Mouse (Mus musculus) hindbrain, embryonic 12.5 days (tissue): Measurements from ENCODE around the gene Gm45753. TPM values are rescaled to one million over a fixed set of nuclear protein-coding genes. Genes with fewer than 3 reads are reported as not detected.
"Not testable (repeated sequence)": the region's sequence is repeated elsewhere in the genome, so short reads cannot be mapped to it uniquely, and the experiment has no call there.

Experiments used
- ATAC-seq: fragments of 200-750 bp; cut with Nextera tagmentation; 2 replicates; pipeline ENCODE4 v1.8.0; 2017; ENCODE audit warnings: moderate TSS enrichment; ENCODE audit not compliant: low FRiP score
- H3K27ac ChIP-seq: fragments of 300-500 bp; sonication (generic); 2 replicates; pipeline ENCODE4 v1.5.1; 2016; ENCODE audit warnings: mild to moderate bottlenecking
- H3K27me3 ChIP-seq: fragments of 300-500 bp; sonication (generic); 2 replicates; pipeline ENCODE4 v1.6.1; 2016; ENCODE audit warnings: mild to moderate bottlenecking
- H3K36me3 ChIP-seq: fragments of 300-500 bp; sonication (generic); 2 replicates; pipeline ENCODE4 v1.6.1; 2016; ENCODE audit warnings: mild to moderate bottlenecking
- H3K4me1 ChIP-seq: fragments of 300-500 bp; sonication (generic); 2 replicates; pipeline ENCODE4 v1.6.1; 2016
- H3K4me2 ChIP-seq: fragments of 300-500 bp; sonication (generic); replicated peaks from 2 replicates; pipeline ENCODE4 v1.6.1; 2016; ENCODE audit warnings: mild to moderate bottlenecking
- H3K4me3 ChIP-seq: fragments of 300-500 bp; sonication (generic); 2 replicates; pipeline ENCODE4 v1.5.1; 2016; ENCODE audit warnings: mild to moderate bottlenecking
- H3K9ac ChIP-seq: fragments of 300-500 bp; sonication (generic); 2 replicates; pipeline ENCODE4 v1.6.1; 2016; ENCODE audit warnings: mild to moderate bottlenecking, moderate library complexity
- H3K9me3 ChIP-seq: fragments of 300-500 bp; sonication (generic); replicated peaks from 2 replicates; pipeline ENCODE4 v1.6.1; 2016; ENCODE audit warnings: mild to moderate bottlenecking
- WGBS: fragments of 180-500 bp; shearing (Covaris S2); methylation state at CpG from one replicate; pipeline ENCODE4 v1.1.7; 2016; 5-methylcytosine and 5-hydroxymethylcytosine counted together
- polyA plus RNA-seq: library from polyadenylated mRNA; unstranded; fragments of >200 nt; fragmentation: Nextera tagmentation; extraction: Ambion mirVana; gene quantifications from 2 replicates; pipeline ENCODE4 v1.2.1, GENCODE M21; 2016

Gm45753 gene
- not detected in 2 replicates for polyA plus RNA-seq

GRCm38 (mm10) chr8:45308366-45308765 is at the start of gene Gm45753:
Gene Gm45753, minus strand, starts transcription at chr8:45308466.
- H3K36me3 ChIP-seq: no peaks in the 10 kb centered on the region
- H3K9me3 ChIP-seq: no peaks in the 10 kb centered on the region
- H3K27me3 ChIP-seq: no peaks in the 10 kb centered on the region
- H3K4me3 ChIP-seq: no peak within 1 kb of the TSS
- no peak for ATAC-seq
- WGBS: 94% methylated on average over 13 of the region's 13 CpGs
- no peak within 1 kb of the TSS for H3K4me2 ChIP-seq
- no peaks in the 10 kb centered on the region for H3K4me1 ChIP-seq
- H3K27ac ChIP-seq: no peak within 1 kb of the TSS
- H3K9ac ChIP-seq: no peak within 1 kb of the TSS

- ATAC-seq: no peak
- no peak overlapping the region for H3K27ac ChIP-seq
- 83% methylated on average over 6 of the region's 6 CpGs for WGBS
Observed at GRCm38 (mm10) chr8:45355809-45356208, 47.5 kb upstream of the Gm45753 start.

DNA sequence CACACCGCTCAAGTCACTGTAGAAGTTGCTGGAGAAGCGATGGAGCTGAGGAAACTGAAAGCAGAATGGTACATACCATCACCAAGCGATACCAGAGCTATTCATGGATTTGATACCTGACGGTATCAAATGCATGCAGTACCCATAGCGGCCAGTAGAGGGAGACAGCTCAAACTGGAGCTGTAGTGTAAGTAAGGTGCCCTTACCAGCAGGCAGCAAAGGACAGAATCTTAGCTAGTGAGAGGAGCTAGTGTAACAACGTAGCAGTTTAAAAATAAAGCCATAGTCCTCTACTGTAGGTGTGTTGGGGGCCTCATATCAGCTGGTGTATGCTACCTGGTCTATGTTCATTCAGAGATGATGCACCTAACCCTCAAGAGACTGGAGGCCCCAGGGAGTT is 36.8 kb upstream of the Gm45753 start:
- Histone ChIP-seq H3K4me2 (no peak overlapping the region), H3K27me3 (no peaks in the 10 kb centered on the region), H3K4me1 (no peaks in the 10 kb centered on the region), H3K4me3 (no peak overlapping the region), H3K9me3 (no peaks in the 10 kb centered on the region), H3K27ac (no peak overlapping the region), H3K36me3 (no peaks in the 10 kb centered on the region), H3K9ac (no peak overlapping the region)
- ATAC-seq: peak; percentile 29
- 21% methylated on average over 6 of the region's 6 CpGs for WGBS

More at GRCm38 (mm10) chr8:45355809-45356208, 47.5 kb upstream of the Gm45753 start:
- H3K4me2 ChIP-seq: no peak overlapping the region
- H3K27me3 ChIP-seq: no peaks in the 10 kb centered on the region
- H3K36me3 ChIP-seq: no peaks in the 10 kb centered on the region; the same call in 1 of the 2 replicates
- H3K9ac ChIP-seq: no peak overlapping the region
- H3K4me3 ChIP-seq: no peak overlapping the region
- peaks cover 2% of the 10 kb centered on the region; the same call in 1 of the 2 replicates for H3K4me1 ChIP-seq
- no peaks in the 10 kb centered on the region for H3K9me3 ChIP-seq

DNA sequence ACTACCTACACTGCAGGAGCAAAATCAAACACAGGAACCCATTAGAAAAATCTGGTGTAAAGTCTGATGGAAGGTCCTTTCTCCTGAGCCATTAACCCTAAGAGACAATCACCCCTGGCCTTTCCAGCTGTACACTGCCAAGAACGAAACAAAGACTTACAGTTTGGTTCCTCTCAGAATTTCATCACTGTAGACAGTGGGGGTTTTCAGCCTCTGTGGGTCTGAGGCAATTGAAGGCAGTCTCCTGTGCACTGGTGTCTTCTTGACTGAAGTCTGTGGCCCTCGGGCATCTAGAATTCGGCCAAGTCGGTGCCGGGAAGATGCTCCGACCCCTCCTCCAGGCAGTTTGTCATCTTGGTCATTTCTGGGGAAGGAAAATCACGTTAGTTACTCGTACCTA is 36.0 kb upstream of the Gm45753 start:
- H3K9me3 ChIP-seq: no peaks in the 10 kb centered on the region
- no peak overlapping the region for H3K4me2 ChIP-seq
- no peak overlapping the region for H3K9ac ChIP-seq
- no peaks in the 10 kb centered on the region for H3K4me1 ChIP-seq
- WGBS: 93% methylated on average over 8 of the region's 8 CpGs
- no peaks in the 10 kb centered on the region for H3K27me3 ChIP-seq
- no peaks in the 10 kb centered on the region for H3K36me3 ChIP-seq
- ATAC-seq: no peak
- no peak overlapping the region for H3K27ac ChIP-seq
- no peak overlapping the region for H3K4me3 ChIP-seq

DNA sequence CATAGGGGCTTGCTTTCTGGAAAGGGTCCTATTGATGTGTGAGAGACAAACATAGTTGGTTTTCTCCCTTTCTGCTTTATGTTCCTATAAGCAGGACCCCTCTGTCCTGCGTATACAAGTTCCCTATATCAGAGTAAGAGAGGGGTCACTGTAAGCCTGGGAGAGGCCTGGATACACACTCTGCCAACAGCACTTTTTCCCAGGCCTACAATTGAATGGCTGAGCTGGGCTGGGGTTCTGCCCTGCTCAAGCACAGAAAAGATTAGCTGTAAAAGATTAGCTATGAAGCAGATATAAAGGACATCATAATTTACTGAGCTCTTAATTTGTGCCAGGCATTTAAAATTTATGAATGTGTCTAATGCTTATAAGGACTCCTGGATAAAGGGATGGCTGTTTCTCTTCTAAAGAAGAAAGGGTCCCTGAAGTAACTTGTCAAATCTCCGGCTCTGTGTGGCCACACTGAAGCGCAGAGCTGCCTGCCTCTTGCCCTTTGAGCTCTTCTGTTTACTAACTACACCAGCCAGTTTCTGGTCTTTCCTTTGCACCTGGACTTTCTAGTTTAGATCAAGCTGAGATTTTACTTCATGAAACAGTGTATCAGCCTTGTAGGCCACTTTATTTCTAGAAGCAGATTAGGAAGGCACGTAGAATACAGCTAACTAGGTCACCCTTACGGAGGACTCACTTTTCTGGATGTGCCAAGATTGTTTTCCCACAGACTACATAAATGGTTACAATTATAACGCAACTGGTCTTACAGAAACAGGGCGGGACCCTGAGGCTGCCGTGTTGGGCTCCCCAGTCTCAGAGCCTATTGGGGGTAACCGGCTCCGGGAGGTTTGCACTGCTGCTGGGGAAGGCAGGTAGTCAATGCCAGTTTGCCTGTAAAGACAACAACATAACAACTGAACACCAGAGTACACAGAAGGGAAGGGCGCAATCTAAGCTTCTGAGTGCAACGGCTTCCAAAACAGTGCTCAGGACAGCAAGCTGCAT is 33.7 kb upstream of the Gm45753 start:
- H3K9me3 ChIP-seq: no peaks in the 10 kb centered on the region
- no peaks in the 10 kb centered on the region for H3K27me3 ChIP-seq
- 90% methylated on average over 12 of the region's 12 CpGs for WGBS
- no peaks in the 10 kb centered on the region for H3K36me3 ChIP-seq
- ATAC-seq: no peak
- H3K4me1 ChIP-seq: no peaks in the 10 kb centered on the region
- no peak overlapping the region for H3K9ac ChIP-seq
- H3K4me2 ChIP-seq: no peak overlapping the region
- no peak overlapping the region for H3K4me3 ChIP-seq
- no peak overlapping the region for H3K27ac ChIP-seq

- Histone ChIP-seq H3K27ac (no peak overlapping the region), H3K4me2 (peak overlapping the region; percentile 88), H3K9me3 (no peaks in the 10 kb centered on the region), H3K27me3 (peaks cover 14% of the 10 kb centered on the region), H3K36me3 (no peaks in the 10 kb centered on the region), H3K9ac (no peak overlapping the region), H3K4me1 (peaks cover 7% of the 10 kb centered on the region), H3K4me3 (peak overlapping the region; percentile 55)
- WGBS: 1% methylated on average over 8 of the region's 8 CpGs
- peak; percentile 41; the same call in 1 of the 2 replicates for ATAC-seq
Observed at GRCm38 (mm10) chr8:45333493-45333892, 25.2 kb upstream of the Gm45753 start.

- no peak within 1 kb of the TSS for H3K27ac ChIP-seq
- H3K4me1 ChIP-seq: peaks cover 7% of the 10 kb centered on the region
- peak; percentile 69 for ATAC-seq
Observed at GRCm38 (mm10) chr8:45332685-45333409, 24.6 kb upstream of the Gm45753 start, which contains the start of gene Cyp4v3. Gene Cyp4v3, minus strand, starts transcription at chr8:45333216.

DNA sequence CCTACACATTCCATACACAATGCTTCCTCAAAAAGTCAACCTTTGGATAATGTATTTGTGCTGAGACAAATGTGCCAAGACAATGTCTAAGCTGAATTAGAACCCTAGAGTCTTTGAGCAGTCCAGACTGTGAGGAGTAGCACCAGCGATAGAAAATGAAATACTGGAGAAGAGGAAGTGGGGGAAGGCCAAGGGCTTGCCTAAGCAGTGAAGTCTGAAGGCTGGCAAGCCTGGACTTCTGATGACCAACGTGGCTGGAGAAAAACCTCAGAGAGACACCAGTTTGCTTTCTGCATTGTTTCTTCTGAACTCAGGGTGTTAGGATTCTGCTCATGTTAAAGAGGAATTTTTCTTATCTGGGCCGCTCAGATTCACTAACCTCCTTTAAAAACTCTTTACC is 22.6 kb upstream of the Gm45753 start:
- H3K4me1 ChIP-seq: peaks cover 7% of the 10 kb centered on the region
- 76% methylated on average over 3 of the region's 3 CpGs for WGBS
- no peak for ATAC-seq
- H3K4me2 ChIP-seq: no peak overlapping the region
- no peak overlapping the region for H3K9ac ChIP-seq
- no peak overlapping the region for H3K4me3 ChIP-seq
- peaks cover 14% of the 10 kb centered on the region for H3K27me3 ChIP-seq
- no peaks in the 10 kb centered on the region for H3K9me3 ChIP-seq
- H3K27ac ChIP-seq: no peak overlapping the region
- no peaks in the 10 kb centered on the region for H3K36me3 ChIP-seq

More at GRCm38 (mm10) chr8:45332685-45333409, 24.6 kb upstream of the Gm45753 start, which contains the start of gene Cyp4v3:
- Histone ChIP-seq H3K4me2 (peak within 1 kb of the TSS; percentile 88), H3K27me3 (peaks cover 14% of the 10 kb centered on the region), H3K36me3 (no peaks in the 10 kb centered on the region), H3K9ac (peak within 1 kb of the TSS; percentile 59), H3K9me3 (no peaks in the 10 kb centered on the region), H3K4me3 (peak within 1 kb of the TSS; percentile 55)
- WGBS: under 1% methylated on average over 44 of the region's 44 CpGs

GRCm38 (mm10) chr8:45329206-45329980 is 21.1 kb upstream of the Gm45753 start:
- Histone ChIP-seq H3K9me3 (no peaks in the 10 kb centered on the region), H3K27me3 (peaks cover 14% of the 10 kb centered on the region), H3K36me3 (no peaks in the 10 kb centered on the region), H3K4me3 (no peak overlapping the region), H3K4me1 (peaks cover 7% of the 10 kb centered on the region), H3K9ac (no peak overlapping the region), H3K4me2 (no peak overlapping the region), H3K27ac (no peak overlapping the region)
- ATAC-seq: no peak
- 94% methylated on average over 6 of the region's 6 CpGs for WGBS

DNA sequence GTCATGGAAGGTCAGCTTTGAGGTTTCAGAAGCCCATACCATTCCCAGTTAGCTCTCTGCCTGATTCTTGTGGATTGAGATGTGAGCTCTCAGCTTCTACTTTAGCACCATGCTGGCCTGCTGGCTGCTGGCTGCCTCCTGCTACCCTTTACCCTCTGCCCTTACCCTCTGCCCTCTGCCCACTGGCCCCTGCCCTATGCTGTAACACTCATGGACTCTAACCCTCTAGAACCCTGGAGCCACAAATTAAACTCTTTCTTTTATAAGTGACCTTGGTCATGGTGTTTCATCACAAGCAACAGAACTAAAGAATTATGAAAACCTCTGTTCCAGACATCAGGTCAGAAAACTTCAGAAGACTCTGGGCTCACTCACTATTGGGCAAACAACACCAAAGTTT is 18.8 kb upstream of the Gm45753 start:
- not testable (repeated sequence) for ATAC-seq, H3K27ac ChIP-seq, H3K4me2 ChIP-seq, H3K4me1 ChIP-seq, H3K4me3 ChIP-seq, H3K27me3 ChIP-seq, H3K36me3 ChIP-seq, H3K9ac ChIP-seq, H3K9me3 ChIP-seq

- no peak overlapping the region for H3K27ac ChIP-seq
- H3K4me1 ChIP-seq: no peaks in the 10 kb centered on the region
- no peaks in the 10 kb centered on the region for H3K9me3 ChIP-seq
- no peak for ATAC-seq
- H3K9ac ChIP-seq: no peak overlapping the region
- no peaks in the 10 kb centered on the region for H3K36me3 ChIP-seq
- WGBS: 85% methylated on average over 4 of the region's 4 CpGs
- no peak overlapping the region for H3K4me2 ChIP-seq
- H3K4me3 ChIP-seq: no peak overlapping the region
- no peaks in the 10 kb centered on the region for H3K27me3 ChIP-seq
Observed at GRCm38 (mm10) chr8:45324151-45324550, 15.9 kb upstream of the Gm45753 start.

DNA sequence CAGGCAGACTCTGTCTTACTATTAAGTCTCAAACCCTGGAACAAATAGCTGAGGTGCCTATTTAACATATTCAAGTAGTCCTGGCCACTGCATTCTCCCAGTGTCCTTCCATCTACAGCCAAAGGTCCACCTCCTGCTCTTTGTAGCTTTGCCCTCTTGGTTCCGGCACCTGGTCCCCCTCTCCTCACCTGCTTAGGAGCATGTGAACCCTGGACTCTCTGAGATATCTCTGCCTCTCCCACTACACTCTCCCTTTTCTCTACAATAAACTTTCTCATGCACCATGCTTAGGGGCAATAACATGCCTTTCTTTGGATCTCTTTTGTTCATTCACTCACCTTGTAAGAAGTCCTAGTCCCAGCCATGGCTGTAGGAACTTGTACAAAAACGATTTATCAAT is 13.1 kb upstream of the Gm45753 start:
- 89% methylated on average over 2 of the region's 2 CpGs for WGBS

More for the DNA sequence above, 13.1 kb upstream of the Gm45753 start:
- Histone ChIP-seq H3K27ac (no peak overlapping the region), H3K4me2 (no peak overlapping the region), H3K4me1 (no peaks in the 10 kb centered on the region), H3K9me3 (no peaks in the 10 kb centered on the region), H3K27me3 (no peaks in the 10 kb centered on the region), H3K4me3 (no peak overlapping the region), H3K9ac (no peak overlapping the region), H3K36me3 (no peaks in the 10 kb centered on the region)
- no peak for ATAC-seq
